Mouse (Mus musculus): ENCODE results near the gene Gm14325. TPM values are rescaled to one million over a fixed set of nuclear protein-coding genes. Genes with fewer than 3 reads are reported as not detected.
A peak's percentile ranks its signal among the peaks of the same experiment; 100 is the strongest.
"Not testable (repeated sequence)": the region's sequence is repeated elsewhere in the genome, so short reads cannot be mapped to it uniquely, and the experiment has no call there.

The Gm14325 gene
- total RNA-seq (2014; rRNA removed) (23.4 and 34.7 TPM in 2 replicates), polyA plus RNA-seq (2012; rRNA removed) (4.0 and 5.1 TPM in 2 replicates)

DNA sequence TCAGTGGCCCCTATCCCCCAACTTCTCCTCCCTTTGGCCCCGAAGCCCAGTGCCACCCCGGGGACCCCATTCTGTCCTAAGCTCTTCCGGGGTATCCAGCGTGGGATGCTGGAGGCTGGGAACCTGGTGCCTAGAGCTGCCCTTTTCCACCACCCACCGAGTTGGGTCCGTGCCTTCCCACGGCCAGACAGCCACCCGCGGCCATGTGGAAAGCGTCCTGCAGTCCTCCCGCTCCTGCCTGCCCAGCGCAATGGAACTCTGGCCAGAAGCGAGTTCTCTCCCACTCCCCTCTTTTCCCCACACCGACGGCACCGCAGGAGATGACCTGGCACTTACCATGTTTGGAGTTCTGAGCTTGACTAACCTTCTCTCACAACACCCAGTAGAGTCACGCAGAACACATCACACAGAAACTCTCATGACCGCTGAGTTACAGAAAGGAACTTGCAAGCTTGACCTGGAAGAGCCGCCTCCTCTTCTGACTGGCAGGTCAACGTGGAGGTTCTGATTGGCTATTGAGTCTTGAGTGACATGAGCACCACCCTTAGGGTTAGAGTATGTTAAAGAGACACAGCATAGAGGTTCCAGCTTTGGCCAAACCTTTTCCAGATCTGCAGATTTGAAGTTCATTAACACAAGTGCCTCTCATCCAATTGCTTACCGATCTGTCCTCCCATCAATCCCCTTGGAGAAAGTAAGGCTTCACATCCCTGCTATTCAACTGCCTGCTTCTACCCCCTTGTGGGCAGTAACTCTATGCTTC, at the start of gene Gm14325:
Gene Gm14325 (minus strand): TSS at position 436 of the 763 bp plus-strand sequence.
- DNase-seq (ENCODE audit: extremely low read depth, low read depth, low spot score) = peak; percentile 87
- H3K27me3 ChIP-seq (ENCODE audit: control insufficient read depth, insufficient read depth, low read length); H3K79me2 ChIP-seq (ENCODE audit: control insufficient read depth, insufficient read depth, low read length); H3K36me3 ChIP-seq (ENCODE audit: control insufficient read depth, insufficient read depth, low read length); H3K4me1 ChIP-seq (ENCODE audit: control insufficient read depth, insufficient read depth, low read length): not testable (repeated sequence)
- H3K9ac ChIP-seq (ENCODE audit: low read depth, low read length) = peak within 1 kb of the TSS; percentile 70
- peak within 1 kb of the TSS; percentile 67 for H3K4me3 ChIP-seq (ENCODE audit: insufficient read depth, low read depth, low read length)
- under 1% methylated on average over 20 of the region's 21 CpGs for WGBS
- H3K27ac ChIP-seq (replicated peaks; ENCODE audit: insufficient read depth, low read depth, low read length) = 0 out of 2 replicates have a peak within 1 kb of the TSS, but pooled peaks have one; percentile 37

DNA sequence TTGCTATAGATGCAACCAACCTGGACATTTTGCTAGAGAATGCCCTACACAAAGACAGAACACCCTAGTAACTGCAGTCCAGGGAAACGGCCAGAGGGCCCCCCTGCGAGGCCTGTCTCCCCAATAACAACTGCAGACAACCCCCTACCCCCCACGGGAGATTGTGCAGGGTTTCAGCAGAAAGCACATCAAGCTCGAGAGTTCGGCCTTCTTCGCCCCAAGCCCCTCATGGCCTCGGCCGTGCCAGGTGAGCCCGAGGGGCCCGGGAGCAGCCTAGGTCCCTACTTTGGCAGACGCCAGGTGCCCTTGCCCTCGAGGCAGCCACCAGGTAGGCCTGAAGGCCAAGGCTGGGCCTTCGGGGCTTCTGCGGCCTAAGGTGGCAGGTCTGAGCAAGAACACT, 47.6 kb upstream of the Gm14325 start:
- not testable (repeated sequence) for DNase-seq (ENCODE audit: extremely low read depth, low read depth, low spot score); H3K79me2 ChIP-seq (ENCODE audit: control insufficient read depth, insufficient read depth, low read length); H3K36me3 ChIP-seq (ENCODE audit: control insufficient read depth, insufficient read depth, low read length); H3K27ac ChIP-seq (replicated peaks; ENCODE audit: insufficient read depth, low read depth, low read length); H3K4me1 ChIP-seq (ENCODE audit: control insufficient read depth, insufficient read depth, low read length); H3K4me3 ChIP-seq (ENCODE audit: insufficient read depth, low read depth, low read length); H3K9ac ChIP-seq (ENCODE audit: low read depth, low read length); H3K27me3 ChIP-seq (ENCODE audit: control insufficient read depth, insufficient read depth, low read length)
- WGBS = 95% methylated on average over 14 of the region's 14 CpGs

GRCm38 (mm10) chr2:177862254-177862653, 22.1 kb upstream of the Gm14325 start:
- H3K27me3 ChIP-seq (ENCODE audit: control insufficient read depth, insufficient read depth, low read length); H3K27ac ChIP-seq (replicated peaks; ENCODE audit: insufficient read depth, low read depth, low read length); H3K4me3 ChIP-seq (ENCODE audit: insufficient read depth, low read depth, low read length); H3K4me1 ChIP-seq (ENCODE audit: control insufficient read depth, insufficient read depth, low read length); H3K9ac ChIP-seq (ENCODE audit: low read depth, low read length); H3K36me3 ChIP-seq (ENCODE audit: control insufficient read depth, insufficient read depth, low read length); DNase-seq (ENCODE audit: extremely low read depth, low read depth, low spot score); H3K79me2 ChIP-seq (ENCODE audit: control insufficient read depth, insufficient read depth, low read length): not testable (repeated sequence)
- 79% methylated on average over 2 of the region's 2 CpGs for WGBS

DNA sequence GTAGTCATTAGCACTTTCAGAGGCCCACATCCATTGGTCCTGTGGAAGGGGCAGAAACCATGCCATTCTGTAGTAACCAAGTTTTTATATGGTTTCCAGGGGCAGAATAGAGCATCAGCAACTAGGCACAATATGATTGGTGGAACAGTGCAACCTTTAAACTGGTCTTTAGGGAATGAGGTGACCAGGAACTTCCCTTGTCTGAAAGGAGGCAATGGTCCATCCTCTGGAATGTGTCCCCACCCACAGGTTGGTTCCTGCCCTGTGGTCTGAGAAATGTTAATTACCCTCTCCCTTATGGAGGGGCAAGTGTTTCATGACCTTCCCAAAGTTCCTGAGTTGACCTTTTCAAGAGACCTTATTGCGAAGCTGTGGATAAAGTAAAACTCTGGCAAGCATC, 3.5 kb upstream of the Gm14325 start:
- not testable (repeated sequence) for H3K4me1 ChIP-seq (ENCODE audit: control insufficient read depth, insufficient read depth, low read length); H3K79me2 ChIP-seq (ENCODE audit: control insufficient read depth, insufficient read depth, low read length); DNase-seq (ENCODE audit: extremely low read depth, low read depth, low spot score); H3K27me3 ChIP-seq (ENCODE audit: control insufficient read depth, insufficient read depth, low read length); H3K9ac ChIP-seq (ENCODE audit: low read depth, low read length); H3K27ac ChIP-seq (replicated peaks; ENCODE audit: insufficient read depth, low read depth, low read length); H3K36me3 ChIP-seq (ENCODE audit: control insufficient read depth, insufficient read depth, low read length); H3K4me3 ChIP-seq (ENCODE audit: insufficient read depth, low read depth, low read length)
- 86% methylated on average over 1 of the region's 1 CpGs for WGBS

GRCm38 (mm10) chr2:177836756-177837155, 3.4 kb downstream of the Gm14325 start:
- H3K79me2 ChIP-seq (ENCODE audit: control insufficient read depth, insufficient read depth, low read length); H3K27ac ChIP-seq (replicated peaks; ENCODE audit: insufficient read depth, low read depth, low read length); H3K27me3 ChIP-seq (ENCODE audit: control insufficient read depth, insufficient read depth, low read length); H3K9ac ChIP-seq (ENCODE audit: low read depth, low read length); H3K4me3 ChIP-seq (ENCODE audit: insufficient read depth, low read depth, low read length); H3K36me3 ChIP-seq (ENCODE audit: control insufficient read depth, insufficient read depth, low read length); H3K4me1 ChIP-seq (ENCODE audit: control insufficient read depth, insufficient read depth, low read length): not testable (repeated sequence)
- DNase-seq (ENCODE audit: extremely low read depth, low read depth, low spot score) = peak; percentile 6

- not testable (repeated sequence) for H3K9ac ChIP-seq (ENCODE audit: low read depth, low read length); H3K79me2 ChIP-seq (ENCODE audit: control insufficient read depth, insufficient read depth, low read length); H3K36me3 ChIP-seq (ENCODE audit: control insufficient read depth, insufficient read depth, low read length); H3K4me3 ChIP-seq (ENCODE audit: insufficient read depth, low read depth, low read length); DNase-seq (ENCODE audit: extremely low read depth, low read depth, low spot score); H3K27ac ChIP-seq (replicated peaks; ENCODE audit: insufficient read depth, low read depth, low read length); H3K4me1 ChIP-seq (ENCODE audit: control insufficient read depth, insufficient read depth, low read length); H3K27me3 ChIP-seq (ENCODE audit: control insufficient read depth, insufficient read depth, low read length)
- 97% methylated on average over 5 of the region's 5 CpGs for WGBS
These were observed 4.2 kb downstream of the Gm14325 start for GRCm38 (mm10) chr2:177835733-177836536.

GRCm38 (mm10) chr2:177821952-177822351, 18.2 kb downstream of the Gm14325 start:
- not testable (repeated sequence) for H3K79me2 ChIP-seq (ENCODE audit: control insufficient read depth, insufficient read depth, low read length); H3K9ac ChIP-seq (ENCODE audit: low read depth, low read length); H3K4me1 ChIP-seq (ENCODE audit: control insufficient read depth, insufficient read depth, low read length); H3K4me3 ChIP-seq (ENCODE audit: insufficient read depth, low read depth, low read length); H3K27me3 ChIP-seq (ENCODE audit: control insufficient read depth, insufficient read depth, low read length); H3K36me3 ChIP-seq (ENCODE audit: control insufficient read depth, insufficient read depth, low read length); H3K27ac ChIP-seq (replicated peaks; ENCODE audit: insufficient read depth, low read depth, low read length); DNase-seq (ENCODE audit: extremely low read depth, low read depth, low spot score)
- 65% methylated on average over 2 of the region's 5 CpGs for WGBS

- H3K4me1 ChIP-seq (ENCODE audit: control insufficient read depth, insufficient read depth, low read length); H3K79me2 ChIP-seq (ENCODE audit: control insufficient read depth, insufficient read depth, low read length); H3K36me3 ChIP-seq (ENCODE audit: control insufficient read depth, insufficient read depth, low read length); H3K4me3 ChIP-seq (ENCODE audit: insufficient read depth, low read depth, low read length); DNase-seq (ENCODE audit: extremely low read depth, low read depth, low spot score); H3K27me3 ChIP-seq (ENCODE audit: control insufficient read depth, insufficient read depth, low read length); H3K27ac ChIP-seq (replicated peaks; ENCODE audit: insufficient read depth, low read depth, low read length); H3K9ac ChIP-seq (ENCODE audit: low read depth, low read length): not testable (repeated sequence)
- 100% methylated on average over 1 of the region's 2 CpGs for WGBS
These were observed 34.0 kb downstream of the Gm14325 start for GRCm38 (mm10) chr2:177806170-177806569.

DNA sequence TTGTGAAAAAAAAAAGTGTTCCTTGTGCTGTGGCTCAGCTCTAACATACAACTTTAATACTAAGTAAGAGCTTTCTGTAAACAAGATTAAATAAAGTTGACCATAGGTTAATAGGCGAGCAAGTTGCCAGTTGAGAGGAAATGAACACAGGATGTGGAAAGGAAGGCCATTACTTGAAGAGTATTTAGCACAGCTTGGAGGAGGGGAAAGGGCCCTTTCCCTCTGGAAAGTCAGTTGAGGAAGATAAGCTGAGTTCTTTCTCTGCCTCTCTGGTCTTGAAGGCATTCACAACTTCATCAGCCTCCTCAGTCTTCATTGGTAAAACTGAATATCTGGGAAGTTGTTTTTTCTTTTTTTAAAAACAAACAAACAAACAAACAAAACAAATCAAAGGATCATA, 52.8 kb downstream of the Gm14325 start:
- H3K9ac ChIP-seq (ENCODE audit: low read depth, low read length); H3K36me3 ChIP-seq (ENCODE audit: control insufficient read depth, insufficient read depth, low read length); H3K27me3 ChIP-seq (ENCODE audit: control insufficient read depth, insufficient read depth, low read length); DNase-seq (ENCODE audit: extremely low read depth, low read depth, low spot score); H3K4me3 ChIP-seq (ENCODE audit: insufficient read depth, low read depth, low read length); H3K4me1 ChIP-seq (ENCODE audit: control insufficient read depth, insufficient read depth, low read length); H3K79me2 ChIP-seq (ENCODE audit: control insufficient read depth, insufficient read depth, low read length); H3K27ac ChIP-seq (replicated peaks; ENCODE audit: insufficient read depth, low read depth, low read length): not testable (repeated sequence)
- WGBS = 47% methylated on average over 1 of the region's 1 CpGs
